Mouse (Mus musculus): ENCODE data around the gene Nol4l. TPM values are rescaled to one million over a fixed set of nuclear protein-coding genes. Genes with fewer than 3 reads are reported as not detected.
"Not testable (repeated sequence)": the region's sequence is repeated elsewhere in the genome, so short reads cannot be mapped to it uniquely, and the experiment has no call there.

The Nol4l gene
- total RNA-seq, 2 experiments from 2014 or later, result 5.0 to 5.8 TPM

DNA sequence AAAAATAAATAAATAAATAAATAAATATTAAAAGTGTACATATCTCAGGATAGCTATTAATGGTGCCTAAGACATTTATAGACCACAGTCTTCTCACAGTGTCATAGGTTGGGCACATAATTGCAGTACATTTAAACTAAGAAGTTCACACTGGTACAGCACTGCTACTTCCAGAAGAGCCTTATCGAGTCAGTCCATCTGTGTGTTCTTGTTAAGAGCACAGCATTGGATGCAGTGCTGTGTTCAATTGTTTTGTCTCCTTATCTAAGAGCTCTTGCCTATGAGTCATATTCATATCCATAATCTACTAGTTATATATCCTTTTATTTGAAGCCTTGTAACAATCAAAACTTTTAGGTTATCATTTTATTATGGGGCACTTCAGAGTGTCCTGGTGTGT is 149.3 kb downstream of the Nol4l start:
- no peak for ATAC-seq (replicated peaks; ENCODE audit: low FRiP score, poor library complexity, severe bottlenecking)

GRCm38 (mm10) chr2:153375380-153375779 is 154.4 kb downstream of the Nol4l start:
- no peak for ATAC-seq (replicated peaks; ENCODE audit: low FRiP score, poor library complexity, severe bottlenecking)

- ATAC-seq (replicated peaks; ENCODE audit: low FRiP score, poor library complexity, severe bottlenecking), result no peak
Observed at GRCm38 (mm10) chr2:153370871-153371270, 158.9 kb downstream of the Nol4l start.

DNA sequence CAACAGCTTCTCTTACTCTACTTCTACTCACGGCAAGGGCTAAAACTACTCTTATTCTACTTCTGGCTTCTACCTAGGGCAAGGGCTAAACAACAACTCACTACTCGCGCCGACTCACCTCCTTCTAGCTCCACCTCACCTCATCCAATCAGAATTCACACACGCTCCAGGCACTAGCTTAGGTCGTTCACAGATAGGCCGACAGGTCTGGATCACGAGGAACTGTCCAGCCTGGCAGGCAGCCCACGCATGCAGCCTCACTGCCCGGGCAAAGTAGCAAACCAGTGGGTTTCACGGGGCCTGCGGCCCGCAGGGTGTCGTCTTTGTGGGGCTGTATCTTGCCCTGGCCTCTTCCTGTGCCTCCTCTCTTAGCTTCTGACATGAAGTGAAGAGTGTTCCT is 165.2 kb downstream of the Nol4l start:
- not testable (repeated sequence) for ATAC-seq (replicated peaks; ENCODE audit: low FRiP score, poor library complexity, severe bottlenecking)

DNA sequence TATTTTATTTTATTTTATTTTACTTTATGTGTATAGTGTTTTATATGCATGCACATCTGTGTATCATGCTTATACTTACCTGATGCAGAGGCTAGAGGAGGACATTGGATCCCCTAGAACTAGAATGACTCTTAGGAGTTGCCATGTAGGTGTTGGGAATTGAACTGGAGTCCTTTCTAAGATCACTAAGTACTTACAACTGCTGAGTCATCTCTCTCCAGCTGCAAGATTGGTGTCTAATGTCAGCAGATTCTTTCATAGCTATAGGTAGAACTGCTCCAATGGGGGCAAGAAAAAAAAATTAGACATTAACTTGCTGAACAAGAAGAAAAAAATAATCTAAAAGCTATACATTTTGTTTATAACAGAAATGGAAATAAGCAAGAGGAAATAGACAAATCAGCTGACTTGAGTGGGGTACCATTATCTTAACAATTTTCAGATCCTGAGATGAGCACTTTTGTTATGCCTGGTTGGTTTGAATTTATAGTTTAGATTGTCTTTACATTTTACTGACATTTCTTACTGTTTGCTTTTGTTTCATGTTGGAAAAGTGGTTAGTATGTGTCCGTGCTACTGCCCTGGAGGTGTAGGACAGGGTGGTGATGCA is 168.6 kb downstream of the Nol4l start:
- no peak; the same call in 1 of the 2 replicates for ATAC-seq (replicated peaks; ENCODE audit: low FRiP score, poor library complexity, severe bottlenecking)

Other genes with a start within 250 kb of the Nol4l start
- gene Kif3b, start 238.6 kb downstream of the Nol4l start, total RNA-seq (2015; ENCODE audit: low replicate concordance), result 2.5 and 3.2 TPM in 2 replicates
- 1.4 and 4.9 TPM in 2 replicates for gene Kif3b, start 238.6 kb downstream of the Nol4l start, total RNA-seq (2017; ENCODE audit: low replicate concordance)
- 37.5 and 37.7 TPM in 2 replicates for gene Asxl1, start 184.1 kb downstream of the Nol4l start, total RNA-seq (2015; ENCODE audit: low replicate concordance)
- gene Asxl1, start 184.1 kb downstream of the Nol4l start, total RNA-seq (2017; ENCODE audit: low replicate concordance), result 43.1 and 57.7 TPM in 2 replicates
- not detected in 2 replicates for gene 4930404H24Rik, start 37.2 kb downstream of the Nol4l start, total RNA-seq (2015; ENCODE audit: low replicate concordance)
- gene 4930404H24Rik, start 37.2 kb downstream of the Nol4l start, total RNA-seq (2017; ENCODE audit: low replicate concordance), result not detected in 2 replicates
- 3.6 and 7.5 TPM in 2 replicates for gene Commd7, start 102.8 kb upstream of the Nol4l start, total RNA-seq (2015; ENCODE audit: low replicate concordance)
- 2.0 and 6.7 TPM in 2 replicates for gene Commd7, start 102.8 kb upstream of the Nol4l start, total RNA-seq (2017; ENCODE audit: low replicate concordance)
- 0.36 TPM in 1 of 2 replicates, not detected in the other for gene Dnmt3b, start 119.5 kb upstream of the Nol4l start, total RNA-seq (2015; ENCODE audit: low replicate concordance)
- gene Dnmt3b, start 119.5 kb upstream of the Nol4l start, total RNA-seq (2017; ENCODE audit: low replicate concordance), result 0.98 and 1.4 TPM in 2 replicates
- gene Dnmt3c, start 166.7 kb upstream of the Nol4l start, total RNA-seq (2015; ENCODE audit: low replicate concordance), result not detected in 2 replicates
- 0.90 TPM in 1 of 2 replicates, not detected in the other for gene Dnmt3c, start 166.7 kb upstream of the Nol4l start, total RNA-seq (2017; ENCODE audit: low replicate concordance)
- 75.0 and 109 TPM in 2 replicates for gene Mapre1, start 211.3 kb upstream of the Nol4l start, total RNA-seq (2015; ENCODE audit: low replicate concordance)
- gene Mapre1, start 211.3 kb upstream of the Nol4l start, total RNA-seq (2017; ENCODE audit: low replicate concordance), result 87.6 and 151 TPM in 2 replicates
- gene Efcab8, start 250.0 kb upstream of the Nol4l start, total RNA-seq (2015; ENCODE audit: low replicate concordance), result not detected in 2 replicates
- gene Efcab8, start 250.0 kb upstream of the Nol4l start, total RNA-seq (2017; ENCODE audit: low replicate concordance), result 0.51 TPM in 1 of 2 replicates, not detected in the other